Mouse (Mus musculus): ENCODE results near the gene Aprt.
"Not testable (repeated sequence)": the region's sequence is repeated elsewhere in the genome, so short reads cannot be mapped to it uniquely, and the experiment has no call there.

Aprt gene

GRCm38 (mm10) chr8:122585411-122585891 lies 8.7 kb upstream of the Aprt start:
- DNase-seq = no peak

GRCm38 (mm10) chr8:122584981-122585380 lies 8.3 kb upstream of the Aprt start:
- DNase-seq = no peak

GRCm38 (mm10) chr8:122580926-122581325 lies 4.2 kb upstream of the Aprt start:
- no peak for DNase-seq

GRCm38 (mm10) chr8:122579196-122579595 lies 2.5 kb upstream of the Aprt start:
- no peak for DNase-seq

GRCm38 (mm10) chr8:122577116-122577515 lies 407 bp upstream of the Aprt start:
- no peak for DNase-seq

- peak in 1 of 2 experiments; percentile 33 for DNase-seq
Measured at GRCm38 (mm10) chr8:122575735-122576647, 718 bp downstream of the Aprt start.

GRCm38 (mm10) chr8:122575286-122575685 lies 1.4 kb downstream of the Aprt start:
- DNase-seq = no peak

GRCm38 (mm10) chr8:122574667-122575251 lies 1.9 kb downstream of the Aprt start:
- no peak for DNase-seq

- DNase-seq = no peak
Measured at GRCm38 (mm10) chr8:122574264-122574663, 2.4 kb downstream of the Aprt start.

GRCm38 (mm10) chr8:122573577-122573976 lies 3.1 kb downstream of the Aprt start:
- DNase-seq = no peak

GRCm38 (mm10) chr8:122573176-122573575 lies 3.5 kb downstream of the Aprt start:
- not testable (repeated sequence) for DNase-seq

- no peak for DNase-seq
Measured at GRCm38 (mm10) chr8:122572751-122573150, 4.0 kb downstream of the Aprt start.

- no peak for DNase-seq
Measured at GRCm38 (mm10) chr8:122571750-122572267, 4.9 kb downstream of the Aprt start.

- DNase-seq = peak; percentile 64 to 75
Measured at GRCm38 (mm10) chr8:122571153-122571552, 5.6 kb downstream of the Aprt start.

GRCm38 (mm10) chr8:122569996-122570395 lies 6.7 kb downstream of the Aprt start:
- DNase-seq = no peak

- DNase-seq = no peak
Measured at GRCm38 (mm10) chr8:122569329-122569728, 7.4 kb downstream of the Aprt start.

GRCm38 (mm10) chr8:122568881-122569309 lies 7.8 kb downstream of the Aprt start:
- DNase-seq = no peak

GRCm38 (mm10) chr8:122568109-122568504 lies 8.6 kb downstream of the Aprt start:
- DNase-seq = no peak

GRCm38 (mm10) chr8:122567361-122568108 lies 9.2 kb downstream of the Aprt start, which contains the start of gene Cdt1:
Gene Cdt1, plus strand, starts transcription at chr8:122568015.
- peak; percentile 94 to 97 for DNase-seq

- peak in 1 of 2 experiments; percentile 28 for DNase-seq
Measured at GRCm38 (mm10) chr8:122566766-122567165, 9.9 kb downstream of the Aprt start.

- no peak for DNase-seq
Measured at GRCm38 (mm10) chr8:122564363-122565352, 12.1 kb downstream of the Aprt start.

GRCm38 (mm10) chr8:122561199-122561598 lies 15.5 kb downstream of the Aprt start:
- no peak for DNase-seq

Data from cerebellum, postnatal 36 days (tissue).